Mouse (Mus musculus): ENCODE measurements around the gene Efhd1. TPM values are rescaled to one million over a fixed set of nuclear protein-coding genes. Genes with fewer than 3 reads are reported as not detected.
A peak's percentile ranks its signal among the peaks of the same experiment; 100 is the strongest.

Gene Efhd1
- total and polyA plus RNA-seq, 3 experiments: 0.15 TPM; not detected in 2

- TF ChIP-seq GABPA (IDR thresholded peaks at IDR 0.05; ENCODE audit: low read depth, low read length): no peak
- no peak for TF ChIP-seq MYB (IDR thresholded peaks at IDR 0.05; ENCODE audit: low read depth, low read length)
- no peak for TF ChIP-seq ZNF384 (IDR thresholded peaks at IDR 0.05; ENCODE audit: low read depth, low read length)
- no peak for TF ChIP-seq MYC (IDR thresholded peaks at IDR 0.05; ENCODE audit: low read depth, low read length)
- TF ChIP-seq GATA1 (IDR thresholded peaks at IDR 0.05; ENCODE audit: low read depth, low read length): 0 out of 2 replicates have a peak, but pooled peaks have one; percentile 22
- no peak for TF ChIP-seq CHD2 (IDR thresholded peaks at IDR 0.05; ENCODE audit: low read length)
- TF ChIP-seq USF1 (IDR thresholded peaks at IDR 0.05; ENCODE audit: low read depth, low read length): no peak
- no peak for TF ChIP-seq ZC3H11A (IDR thresholded peaks at IDR 0.05; ENCODE audit: low read depth, low read length)
- no peak for TF ChIP-seq UBTF (IDR thresholded peaks at IDR 0.05; ENCODE audit: borderline replicate concordance, insufficient read depth, low read depth, low read length)
- TF ChIP-seq MEF2A (IDR thresholded peaks at IDR 0.05; ENCODE audit: extremely low read depth, insufficient replicate concordance, low read depth, low read length, poor library complexity, severe bottlenecking): no peak
- TF ChIP-seq TBP (IDR thresholded peaks at IDR 0.05; ENCODE audit: low read depth, low read length): no peak
- TF ChIP-seq HCFC1 (IDR thresholded peaks at IDR 0.05; ENCODE audit: low read depth, low read length): no peak
- TF ChIP-seq ZMIZ1 (IDR thresholded peaks at IDR 0.05; ENCODE audit: low read depth, low read length): no peak
- no peak for TF ChIP-seq USF2 (IDR thresholded peaks at IDR 0.05; ENCODE audit: borderline replicate concordance in 1 of 2, insufficient read depth in 1 of 2, low read depth in 1 of 2, low read length in 2 of 2)
- TF ChIP-seq BHLHE40 (IDR thresholded peaks at IDR 0.05; ENCODE audit: borderline replicate concordance, low read depth, low read length): no peak
- peak; percentile 36; the same call in 1 of the 2 replicates for TF ChIP-seq MXI1 (IDR thresholded peaks at IDR 0.05; ENCODE audit: low read depth, low read length)
- TF ChIP-seq E2F4 (IDR thresholded peaks at IDR 0.05; ENCODE audit: borderline replicate concordance, low read depth, low read length): no peak
- TF ChIP-seq NELFE (IDR thresholded peaks at IDR 0.05; ENCODE audit: low read depth, low read length): no peak
- TF ChIP-seq POLR2AphosphoS2 (IDR thresholded peaks at IDR 0.05; ENCODE audit: low read length): no peak
- TF ChIP-seq MAFK (IDR thresholded peaks at IDR 0.05; ENCODE audit: borderline replicate concordance, low read depth, low read length): no peak
- TF ChIP-seq MAZ (IDR thresholded peaks at IDR 0.05; ENCODE audit: low read depth, low read length): no peak
- no peak for TF ChIP-seq RAD21 (IDR thresholded peaks at IDR 0.05; ENCODE audit: low read depth, low read length)
- TF ChIP-seq CHD1 (IDR thresholded peaks at IDR 0.05; ENCODE audit: low read depth, low read length): no peak
Measured at GRCm38 (mm10) chr1:87252040-87252609, 12.0 kb upstream of the Efhd1 start (continued).

- Histone ChIP-seq H3K9ac (ENCODE audit: control insufficient read depth, low read depth, low read length, poor library complexity, severe bottlenecking) (no peak overlapping the region), H3K27ac (ENCODE audit: control insufficient read depth, low read depth, low read length) (no peak overlapping the region), H3K79me2 (ENCODE audit: control insufficient read depth, insufficient read depth, low read length, poor library complexity) (no peaks in the 10 kb centered on the region), H3K27me3 (ENCODE audit: control insufficient read depth in 1 of 2, insufficient read depth in 2 of 2, low read length in 2 of 2) (peaks cover 0 to 5% of the 10 kb centered on the region in 2 experiments; a peak in 3 of 4 replicates), H3K4me3 (ENCODE audit: control insufficient read depth in 1 of 2, insufficient read depth in 1 of 2, low read depth in 2 of 2, low read length in 2 of 2) (no peak overlapping the region), H3K36me3 (ENCODE audit: control insufficient read depth in 1 of 2, insufficient read depth in 2 of 2, low read length in 2 of 2) (no peaks in the 10 kb centered on the region), H3K9me3 (replicated peaks; ENCODE audit: insufficient read depth, low read length) (no peaks in the 10 kb centered on the region), H3K4me1 (ENCODE audit: control insufficient read depth in 1 of 2, insufficient read depth in 2 of 2, low read length in 2 of 2) (no peaks in the 10 kb centered on the region)
- no peak for DNase-seq (ENCODE audit: low read depth, low spot score)
- TF ChIP-seq E2F4 (IDR thresholded peaks at IDR 0.05; ENCODE audit: borderline replicate concordance, low read depth, low read length) (no peak), HCFC1 (IDR thresholded peaks at IDR 0.05; ENCODE audit: low read depth, low read length) (no peak), MAX (IDR thresholded peaks at IDR 0.05; ENCODE audit: low read length) (no peak), UBTF (IDR thresholded peaks at IDR 0.05; ENCODE audit: borderline replicate concordance, insufficient read depth, low read depth, low read length) (no peak), CHD1 (IDR thresholded peaks at IDR 0.05; ENCODE audit: low read depth, low read length) (no peak), KAT2A (conservative IDR thresholded peaks at IDR 0.05; ENCODE audit: low read depth, low read length) (no peak), ZNF384 (IDR thresholded peaks at IDR 0.05; ENCODE audit: low read depth, low read length) (no peak), RAD21 (IDR thresholded peaks at IDR 0.05; ENCODE audit: low read depth, low read length) (no peak), RCOR1 (IDR thresholded peaks at IDR 0.05; ENCODE audit: low read depth, low read length) (no peak), JUND (IDR thresholded peaks at IDR 0.05; ENCODE audit: low read depth, low read length) (no peak), TAL1 (IDR thresholded peaks at IDR 0.05; ENCODE audit: low read length) (no peak), MXI1 (IDR thresholded peaks at IDR 0.05; ENCODE audit: low read depth, low read length) (no peak), POLR2A (IDR thresholded peaks at IDR 0.05; ENCODE audit: control insufficient read depth in 1 of 2, insufficient read depth in 1 of 2, low read depth in 1 of 2, low read length in 2 of 2, poor library complexity in 1 of 2) (no peak), MAZ (IDR thresholded peaks at IDR 0.05; ENCODE audit: low read depth, low read length) (no peak), TBP (IDR thresholded peaks at IDR 0.05; ENCODE audit: low read depth, low read length) (no peak), SIN3A (IDR thresholded peaks at IDR 0.05; ENCODE audit: low read length) (no peak), NELFE (IDR thresholded peaks at IDR 0.05; ENCODE audit: low read depth, low read length) (no peak)
Measured at GRCm38 (mm10) chr1:87255173-87255572, 9.0 kb upstream of the Efhd1 start.
